Mouse (Mus musculus): Measurements from ENCODE around the gene Unc79.

The Unc79 gene

DNA sequence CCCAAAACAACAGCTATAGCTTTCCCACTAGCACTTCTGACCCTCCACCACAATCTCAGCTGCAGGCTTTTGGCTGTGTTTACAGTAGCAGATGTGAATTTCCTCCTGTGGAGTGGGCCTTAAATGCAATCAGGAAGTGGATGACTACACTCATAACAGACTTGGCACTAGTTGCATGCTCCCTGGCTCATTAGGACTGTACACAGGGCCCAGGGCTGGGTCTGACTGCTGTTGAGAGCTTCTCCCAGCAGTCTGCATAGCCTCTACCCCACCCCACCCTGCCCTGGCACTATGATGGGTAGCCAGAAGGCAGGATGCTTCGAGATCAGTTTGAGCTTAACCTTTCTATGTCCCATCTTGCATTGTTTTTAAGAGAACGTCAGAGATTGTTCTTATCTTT, 91.5 kb downstream of the Unc79 start:
- ATAC-seq (ENCODE audit: insufficient number of reproducible peaks, low FRiP score, low TSS enrichment) = no peak

DNA sequence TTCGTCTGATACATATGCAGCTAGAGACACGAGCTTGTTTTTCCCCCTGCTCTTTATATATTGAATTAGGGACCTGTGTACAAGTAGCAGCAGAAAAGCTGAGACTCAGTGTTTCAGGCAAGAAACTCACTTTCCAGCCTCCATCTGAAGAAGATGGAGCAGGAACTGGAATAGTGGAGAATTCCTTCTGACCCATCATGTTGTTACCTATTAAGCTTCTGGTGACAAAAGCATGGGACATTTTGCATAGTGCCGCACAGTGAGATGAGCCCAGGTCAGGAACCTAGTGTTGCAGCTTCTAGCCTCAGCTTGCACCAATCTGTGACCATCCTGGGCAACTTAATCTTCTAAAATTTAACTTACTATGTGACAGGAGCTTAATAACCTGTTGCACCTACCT, 92.7 kb downstream of the Unc79 start:
- ATAC-seq (ENCODE audit: insufficient number of reproducible peaks, low FRiP score, low TSS enrichment) = no peak

DNA sequence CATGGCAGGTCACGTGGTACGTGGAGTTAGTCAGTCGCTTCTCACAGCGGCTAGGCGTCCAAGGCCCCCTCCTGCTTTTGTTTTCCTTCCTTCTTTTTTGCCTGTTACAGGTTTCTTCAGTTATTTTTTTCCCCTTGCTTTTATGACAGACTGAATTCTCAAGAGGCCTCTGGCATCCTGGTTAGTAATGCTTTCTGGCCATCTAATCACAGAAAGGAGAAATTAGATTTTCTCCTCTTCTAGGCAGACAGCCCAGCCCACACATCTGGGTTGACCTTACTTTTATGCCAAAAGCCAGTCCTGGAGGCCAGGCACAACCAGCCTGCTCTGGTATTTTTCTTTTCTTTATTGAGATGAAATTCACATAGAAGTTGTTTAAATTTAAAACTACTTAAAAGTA, 94.1 kb downstream of the Unc79 start:
- no peak for ATAC-seq (ENCODE audit: insufficient number of reproducible peaks, low FRiP score, low TSS enrichment)

DNA sequence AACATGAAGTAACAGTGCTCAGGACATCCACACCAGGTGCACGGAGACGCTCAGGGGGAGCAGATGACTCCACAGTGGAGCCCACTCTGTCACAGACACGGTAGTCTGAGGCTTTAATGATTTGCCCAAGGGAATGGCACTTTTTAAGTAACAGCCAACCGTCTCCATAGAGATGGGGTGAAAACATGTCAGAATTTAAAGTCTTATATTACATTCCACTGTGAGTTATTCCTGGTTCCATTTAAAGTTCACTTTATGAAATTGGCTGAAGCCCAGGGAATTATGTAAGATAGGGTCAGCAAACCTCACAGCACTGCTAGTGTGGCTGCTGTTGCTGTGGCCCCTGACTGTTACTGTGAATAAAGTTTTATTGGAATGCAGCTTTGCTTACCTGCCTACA, 95.8 kb downstream of the Unc79 start:
- no peak for ATAC-seq (ENCODE audit: insufficient number of reproducible peaks, low FRiP score, low TSS enrichment)

DNA sequence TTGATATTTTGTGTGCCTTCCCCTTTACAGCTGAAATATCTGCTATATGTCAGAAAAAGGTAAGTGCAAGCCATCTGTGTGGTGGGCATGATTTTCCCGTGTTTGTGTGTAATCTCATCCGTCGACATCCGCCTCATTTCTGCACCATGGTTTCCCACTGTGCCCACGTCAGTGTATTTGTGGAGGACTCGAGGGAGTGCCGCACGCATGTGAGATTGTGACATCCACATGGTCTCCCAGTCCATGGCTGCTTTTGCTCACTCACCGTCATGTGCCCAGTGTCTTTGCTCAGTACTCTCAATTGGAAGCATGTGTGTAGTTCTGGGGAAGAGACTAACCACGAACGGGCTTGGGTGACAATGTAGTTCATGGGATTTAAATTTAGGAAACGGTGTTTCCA, 101.2 kb downstream of the Unc79 start:
- ATAC-seq (ENCODE audit: insufficient number of reproducible peaks, low FRiP score, low TSS enrichment) = no peak

DNA sequence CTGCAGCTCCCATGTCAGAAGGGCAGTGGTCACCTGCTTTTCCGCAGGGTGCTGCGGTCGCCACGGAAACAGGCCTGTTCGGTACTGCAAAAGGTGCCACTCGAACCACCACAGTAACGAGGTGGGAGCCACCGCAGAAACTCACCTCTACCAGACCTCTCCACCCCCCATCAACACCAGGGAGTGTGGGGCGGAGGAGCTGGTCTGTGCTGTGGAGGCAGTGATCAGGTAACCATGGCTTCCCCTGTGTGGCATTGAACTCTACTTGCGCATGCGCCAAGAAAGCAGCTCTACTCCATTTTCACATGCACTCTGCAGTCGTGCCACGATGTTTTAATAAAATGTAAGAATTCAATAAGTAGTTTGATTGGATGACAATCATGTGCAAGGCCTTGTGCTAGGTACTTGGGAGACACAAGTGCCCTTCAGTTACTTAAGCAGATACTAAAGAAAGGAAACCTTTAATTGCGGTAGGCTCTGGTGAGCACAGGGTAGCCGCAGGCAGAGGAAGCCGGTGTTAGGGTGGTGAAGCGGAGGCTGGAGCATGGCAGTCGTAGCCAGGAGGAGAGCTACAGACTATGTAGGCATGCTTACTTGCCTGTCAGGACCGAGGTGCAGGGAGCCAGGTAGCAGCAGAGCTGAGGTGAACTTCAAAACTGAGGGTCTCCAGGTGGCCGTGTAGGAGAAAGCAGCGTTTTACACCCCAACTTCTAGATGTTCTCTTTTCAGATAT, 110.8 kb downstream of the Unc79 start:
- no peak for ATAC-seq (ENCODE audit: insufficient number of reproducible peaks, low FRiP score, low TSS enrichment)

DNA sequence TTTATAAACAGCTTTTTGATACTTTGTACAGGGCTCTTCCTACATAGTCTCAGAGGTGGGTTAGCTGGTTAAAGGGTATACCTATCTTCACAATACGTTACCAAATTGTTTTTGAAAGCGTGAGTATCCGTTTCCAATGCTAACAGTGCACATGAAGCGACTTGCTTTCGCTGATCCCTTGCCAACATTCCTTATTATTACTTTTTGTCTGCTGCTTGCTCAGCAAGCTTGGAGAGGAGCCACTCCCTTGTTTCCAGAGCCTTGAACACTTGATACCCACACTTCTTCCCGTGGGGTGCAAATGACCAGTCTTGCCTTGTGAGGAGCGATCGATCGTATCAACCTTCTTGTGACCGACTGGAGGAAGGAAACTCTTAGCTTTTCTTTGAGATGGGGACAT, 112.1 kb downstream of the Unc79 start:
- no peak for ATAC-seq (ENCODE audit: insufficient number of reproducible peaks, low FRiP score, low TSS enrichment)

DNA sequence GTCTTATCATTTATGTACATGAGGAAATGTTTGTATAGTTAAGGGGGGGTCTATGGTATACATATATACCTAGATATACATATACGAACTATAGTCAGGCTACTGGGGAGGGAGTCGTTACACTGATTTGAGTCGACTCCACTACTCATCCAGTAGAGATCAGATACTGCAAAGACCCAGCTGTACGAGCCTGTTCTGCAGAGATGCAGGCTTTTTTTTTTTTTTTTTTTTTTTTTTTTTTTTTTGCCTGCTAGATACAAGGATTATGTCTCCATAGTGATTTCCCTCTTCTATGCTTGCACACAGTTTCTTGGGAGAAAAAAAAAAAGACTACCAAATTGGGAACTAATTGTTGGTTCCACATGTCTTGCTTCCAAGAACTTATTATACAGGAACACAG, 113.5 kb downstream of the Unc79 start:
- no peak for ATAC-seq (ENCODE audit: insufficient number of reproducible peaks, low FRiP score, low TSS enrichment)

DNA sequence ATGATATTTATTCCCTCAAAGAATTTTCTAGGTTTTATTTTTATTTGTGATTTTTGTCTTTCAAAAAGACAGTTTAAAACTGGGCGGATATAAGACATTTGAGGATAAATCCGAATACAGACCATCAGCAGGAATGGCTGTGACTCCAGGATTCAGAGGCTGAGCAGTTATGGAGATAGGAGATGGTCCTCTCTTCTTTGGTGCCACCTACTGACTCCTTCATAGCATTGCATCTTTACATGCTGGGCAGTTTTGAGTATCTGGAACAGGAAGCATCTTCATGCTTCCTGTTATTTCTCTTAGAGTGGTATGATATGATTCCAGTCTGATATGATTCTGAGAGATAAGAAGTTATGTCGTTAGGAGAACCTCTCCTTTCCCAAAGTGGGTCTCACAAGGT, 116.3 kb downstream of the Unc79 start:
- ATAC-seq (ENCODE audit: insufficient number of reproducible peaks, low FRiP score, low TSS enrichment) = peak; percentile 61; the same call in 1 of the 2 replicates

DNA sequence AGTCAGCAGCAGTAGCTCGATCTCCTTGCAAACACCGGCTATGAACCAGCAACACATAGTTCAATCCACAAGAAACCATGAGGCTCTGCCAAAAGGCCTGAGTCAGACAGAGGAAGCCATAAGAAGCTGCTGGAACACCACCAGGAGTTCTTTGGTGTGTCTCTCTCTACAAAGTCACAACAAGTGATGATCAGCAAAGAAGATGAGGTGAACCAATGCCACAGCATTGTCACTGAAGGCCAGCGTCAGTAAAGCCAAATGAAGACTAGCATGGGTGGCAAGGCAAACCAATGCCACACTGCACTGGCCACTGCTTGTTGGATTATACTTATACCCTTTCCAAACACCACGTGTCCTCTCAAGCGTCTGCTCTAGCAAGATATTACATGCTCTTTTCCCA, 119.5 kb downstream of the Unc79 start:
- no peak for ATAC-seq (ENCODE audit: insufficient number of reproducible peaks, low FRiP score, low TSS enrichment)

DNA sequence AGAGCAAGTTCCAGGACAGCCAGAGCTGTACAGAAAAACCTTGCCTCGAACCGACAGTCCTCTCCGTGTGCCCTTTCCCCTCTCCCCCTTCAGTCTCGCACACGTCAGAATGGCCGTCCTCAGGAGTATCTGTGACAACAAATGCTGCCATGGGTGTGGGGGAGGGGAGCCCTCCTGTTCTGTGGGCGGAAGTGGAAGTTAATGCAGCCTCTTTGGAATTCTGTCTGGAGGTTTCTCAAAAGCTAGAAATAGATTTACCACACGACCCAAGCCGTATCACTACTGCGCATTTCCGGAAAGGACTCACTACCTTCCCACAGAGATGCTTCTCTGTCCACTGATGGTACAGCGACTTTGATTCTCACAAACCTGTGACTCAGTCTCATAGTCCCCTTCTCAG, 120.9 kb downstream of the Unc79 start:
- no peak for ATAC-seq (ENCODE audit: insufficient number of reproducible peaks, low FRiP score, low TSS enrichment)

DNA sequence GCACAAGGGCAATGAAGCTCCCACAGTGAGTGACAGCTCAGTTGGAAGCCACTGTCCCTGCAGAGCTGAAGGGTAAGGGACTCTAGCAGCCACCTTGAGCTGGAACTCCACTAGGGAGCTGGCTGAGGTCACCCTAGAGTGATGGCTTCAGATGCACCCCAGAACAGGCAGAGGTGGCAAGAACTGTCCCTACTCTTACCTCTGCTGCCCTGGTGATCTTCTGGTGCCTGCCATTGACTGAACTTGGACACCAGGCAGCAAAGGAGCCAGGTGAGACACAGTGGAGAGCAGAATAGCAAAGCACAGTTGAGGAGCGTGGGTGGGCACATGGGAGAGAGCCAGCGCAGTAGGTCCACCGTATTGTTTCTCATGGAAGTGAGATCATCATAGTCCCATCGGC, 125.3 kb downstream of the Unc79 start:
- ATAC-seq (ENCODE audit: insufficient number of reproducible peaks, low FRiP score, low TSS enrichment) = no peak

DNA sequence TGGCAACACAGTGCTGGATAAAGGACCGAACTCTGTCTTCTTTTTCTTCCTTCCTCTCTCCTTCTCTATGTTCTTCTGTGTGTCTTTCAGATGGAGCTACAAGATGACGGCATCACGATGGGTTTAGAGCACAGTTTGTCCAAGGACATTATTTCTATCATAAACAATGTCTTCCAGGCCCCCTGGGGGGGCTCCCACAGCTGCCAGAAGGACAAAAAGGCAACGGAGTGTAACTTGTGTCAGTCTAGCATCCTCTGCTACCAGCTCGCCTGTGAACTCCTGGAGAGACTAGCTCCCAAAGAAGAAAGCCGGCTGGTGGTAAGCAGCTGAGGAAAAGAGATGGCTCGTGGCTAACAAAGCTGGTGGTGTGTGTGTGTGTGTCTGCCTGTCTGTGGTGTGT, 130.1 kb downstream of the Unc79 start:
- ATAC-seq (ENCODE audit: insufficient number of reproducible peaks, low FRiP score, low TSS enrichment) = no peak

DNA sequence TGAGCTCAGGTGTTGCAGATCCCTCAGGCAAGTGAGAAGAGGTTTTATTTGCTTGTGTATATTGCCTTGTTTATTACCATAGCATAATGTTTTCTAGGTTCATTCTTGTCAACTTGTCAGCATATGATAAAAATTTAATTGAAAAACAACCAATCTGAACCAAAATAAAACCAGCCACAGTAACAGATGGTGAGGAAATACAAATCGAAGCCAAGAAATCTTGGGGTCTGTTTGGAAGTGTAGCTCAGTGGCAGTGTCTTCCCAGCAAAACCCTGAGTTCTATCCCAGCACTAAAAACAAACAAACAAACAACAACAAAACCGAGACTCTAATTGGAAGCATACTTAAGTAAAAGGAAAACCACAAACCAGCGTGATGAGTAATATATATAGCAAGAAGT, 131.4 kb downstream of the Unc79 start:
- ATAC-seq (ENCODE audit: insufficient number of reproducible peaks, low FRiP score, low TSS enrichment) = no peak

DNA sequence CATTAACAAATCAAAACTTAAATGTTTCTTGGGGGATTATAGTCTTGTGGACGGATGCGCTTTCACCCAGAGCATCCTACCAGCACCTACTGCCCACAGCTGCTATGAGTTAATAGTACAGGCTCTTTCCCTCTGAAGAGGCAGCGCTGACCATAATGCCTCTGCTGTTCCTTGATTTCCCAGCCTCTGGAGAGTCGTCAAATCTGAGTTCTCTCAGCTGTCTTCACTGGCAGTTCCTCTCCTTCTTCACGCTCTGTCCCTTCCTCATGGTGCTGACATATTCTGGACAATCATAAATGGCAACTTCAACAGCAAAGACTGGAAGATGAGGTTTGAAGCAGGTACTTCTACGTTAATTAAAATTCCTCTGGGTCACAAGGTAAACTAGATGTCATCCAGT, 143.2 kb downstream of the Unc79 start:
- ATAC-seq (ENCODE audit: insufficient number of reproducible peaks, low FRiP score, low TSS enrichment) = no peak

DNA sequence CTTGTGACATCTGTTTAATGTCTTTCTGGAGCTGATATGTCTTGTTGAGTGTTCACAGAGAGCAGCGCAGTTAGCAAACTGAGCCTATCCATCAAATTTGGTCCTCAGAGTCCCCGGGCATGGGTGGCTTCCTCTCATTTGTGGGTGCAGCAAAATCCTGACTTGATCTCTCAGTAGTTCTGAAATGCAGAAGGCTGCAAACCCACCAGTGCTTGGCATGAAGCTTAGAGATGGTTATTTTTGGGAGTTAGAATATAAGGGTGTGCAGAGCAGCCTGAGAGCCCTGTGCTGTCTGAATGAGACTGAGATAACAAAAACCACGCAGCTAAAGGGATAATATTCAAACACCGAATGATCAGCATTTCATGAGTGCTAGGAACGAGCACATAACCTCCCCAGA, 146.5 kb downstream of the Unc79 start:
- no peak for ATAC-seq (ENCODE audit: insufficient number of reproducible peaks, low FRiP score, low TSS enrichment)

DNA sequence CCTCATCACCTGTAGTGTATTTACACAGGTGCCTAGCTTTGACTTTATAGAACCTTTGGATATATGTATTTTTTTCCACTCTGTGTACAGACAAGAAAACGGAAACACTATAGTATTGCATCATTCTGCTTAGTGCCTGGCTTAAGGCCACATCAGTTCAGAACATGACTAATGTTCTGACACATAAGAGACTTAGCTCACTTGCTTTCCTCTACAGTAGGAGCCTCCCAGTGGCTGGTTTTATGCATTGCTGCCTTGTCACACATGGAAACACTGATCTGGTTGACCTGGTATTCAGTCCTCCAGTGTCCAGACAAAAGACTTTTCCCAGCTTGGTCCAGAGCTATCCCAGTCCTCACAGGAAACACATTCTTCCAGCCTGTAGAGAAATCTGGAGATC, 150.5 kb downstream of the Unc79 start:
- no peak for ATAC-seq (ENCODE audit: insufficient number of reproducible peaks, low FRiP score, low TSS enrichment)

DNA sequence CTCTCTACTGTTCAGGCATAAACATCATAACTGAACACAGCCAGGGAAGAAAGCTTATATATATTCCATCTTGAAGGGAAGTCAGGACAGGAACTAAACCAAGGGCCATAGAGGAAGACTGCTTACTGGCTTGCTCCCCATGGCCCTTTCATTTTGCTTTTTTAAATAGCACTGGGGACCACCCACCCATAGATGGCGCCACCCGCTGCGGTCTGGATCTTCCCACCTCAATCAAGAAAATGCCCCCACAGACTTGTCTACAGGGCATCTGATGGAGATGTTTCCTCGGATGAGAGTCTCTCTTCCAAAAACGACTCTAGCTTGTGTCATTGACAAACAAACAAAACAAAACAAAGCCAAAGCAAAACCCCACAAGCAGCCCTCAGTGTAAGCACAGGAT, 151.4 kb downstream of the Unc79 start:
- ATAC-seq (ENCODE audit: insufficient number of reproducible peaks, low FRiP score, low TSS enrichment) = no peak

DNA sequence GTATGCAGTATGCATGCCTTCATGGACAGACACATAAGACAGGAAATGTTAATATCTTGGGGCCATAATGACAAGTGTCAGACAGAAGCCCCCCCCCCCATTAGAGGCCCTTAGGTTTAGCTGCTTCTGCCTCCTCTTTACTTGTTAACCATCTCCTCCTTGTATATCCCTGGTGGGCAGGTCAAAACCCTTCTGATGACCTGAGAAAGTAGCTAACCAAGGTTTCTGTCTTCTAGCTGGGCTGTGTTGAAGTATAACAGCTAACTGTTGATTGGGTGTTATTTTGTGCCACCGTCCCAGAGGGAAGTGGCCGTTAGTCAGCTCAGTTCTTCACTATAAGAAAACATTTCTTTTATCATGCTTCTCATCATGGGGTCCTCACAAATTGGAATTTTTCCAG, 154.4 kb downstream of the Unc79 start:
- ATAC-seq (ENCODE audit: insufficient number of reproducible peaks, low FRiP score, low TSS enrichment) = no peak

DNA sequence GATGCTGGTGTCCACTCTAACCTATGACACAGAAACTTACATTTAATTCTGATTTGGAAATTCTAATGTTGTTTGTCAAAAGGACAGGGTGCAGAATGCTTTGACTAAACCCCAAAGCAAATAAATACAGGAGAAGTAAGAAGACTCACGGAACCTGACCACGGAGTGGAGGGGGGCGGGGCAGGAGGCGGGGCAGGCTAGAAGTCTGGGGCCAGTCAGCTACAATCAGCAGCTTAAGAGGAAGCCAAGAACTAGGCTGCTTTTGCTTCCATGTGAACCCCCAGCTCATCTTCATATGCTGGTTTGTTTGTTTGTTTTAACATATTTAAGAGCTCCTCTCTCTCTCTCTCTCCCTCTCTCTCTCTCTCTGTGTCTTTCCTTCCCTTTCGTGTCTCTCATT, 154.9 kb downstream of the Unc79 start:
- ATAC-seq (ENCODE audit: insufficient number of reproducible peaks, low FRiP score, low TSS enrichment) = no peak

DNA sequence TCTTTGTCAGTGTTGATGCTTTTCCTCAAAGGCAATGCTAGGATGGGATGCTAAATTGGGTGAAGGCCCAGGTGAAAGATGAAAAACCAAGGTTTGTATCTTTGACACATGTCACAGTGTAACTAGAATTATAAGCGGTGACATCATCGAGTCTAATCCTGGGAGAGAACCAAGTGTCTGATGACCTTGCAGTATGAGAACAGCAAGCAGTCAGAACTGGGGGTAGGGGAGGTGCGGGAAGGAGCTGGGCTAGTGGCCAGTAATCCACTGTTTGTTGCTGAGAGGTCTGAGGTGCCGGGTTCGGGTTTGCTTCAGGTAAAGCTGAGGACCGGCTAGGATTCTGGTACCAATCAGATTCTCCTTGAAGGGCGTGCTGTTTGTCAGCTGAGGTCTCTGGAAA, 160.6 kb downstream of the Unc79 start:
- ATAC-seq (ENCODE audit: insufficient number of reproducible peaks, low FRiP score, low TSS enrichment) = no peak

DNA sequence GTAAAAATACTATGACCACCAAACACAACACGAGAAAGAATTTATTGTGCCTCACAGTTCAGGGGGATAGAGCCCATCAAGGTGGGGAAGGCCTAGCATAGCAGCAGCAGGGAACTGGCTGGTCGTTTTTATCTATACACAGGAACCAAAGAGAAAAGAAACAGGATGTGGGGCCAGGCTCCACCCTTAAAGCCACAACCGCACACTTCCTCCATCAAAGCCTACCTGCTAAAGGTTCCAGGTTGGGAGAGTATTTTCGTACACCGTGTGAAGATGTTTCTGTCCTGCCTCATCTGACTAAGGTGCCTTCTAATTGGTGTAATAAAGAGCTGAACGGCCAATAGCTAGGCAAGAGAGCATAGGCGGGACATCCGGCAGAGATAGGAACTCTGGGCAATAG, 168.0 kb downstream of the Unc79 start:
- no peak for ATAC-seq (ENCODE audit: insufficient number of reproducible peaks, low FRiP score, low TSS enrichment)

All from cerebellum, adult (tissue).